Comparison of ENCODE assay signal across 9 mouse cellular contexts in genomic region chr3:95861216-95861615, GRCm38 (mm10). TPM values are rescaled to one million over a fixed set of nuclear protein-coding genes. Genes with fewer than 3 reads are reported as not detected.
A peak's percentile ranks its signal among the peaks of the same experiment; 100 is the strongest.
DNase-seq lines count a peak whose midpoint lies in the region; ATAC-seq and TF ChIP-seq lines count a peak whose summit lies in the region.
"Had no signal": no experiment of that assay in that cellular context is flagged by ENCODE, and none has a peak within 500 bp of the region (broad histone marks: within the 10 kb centered on the region; RNA-seq: fewer than 3 reads in every experiment).

No protein-coding gene starts in this region.

- no peak overlapping the region for H3K27ac ChIP-seq in left cerebral cortex, adult 2 months
- H3K27ac ChIP-seq: limb, embryonic 13.5 days had no signal

- peak; percentile 25 for ATAC-seq in CD4-positive, CD25-positive, alpha-beta regulatory T cell, adult 4 months
- ATAC-seq in Patski, result no peak

- TF ChIP-seq CTCF in left cerebral cortex, adult 2 months (IDR thresholded peaks at IDR 0.05), result peak; percentile 39
- peak; percentile 80 for TF ChIP-seq CTCF in Patski (IDR thresholded peaks at IDR 0.05)

- intact Hi-C loops in left cerebral cortex, adult 2 months (cut with DNase I), result no loop called here
- intact Hi-C loops in left cerebral cortex, postnatal 4 days (cut with DNase I), result no loop called here

- no peaks in the 10 kb centered on the region for H3K27me3 ChIP-seq in Patski
- H3K27me3 ChIP-seq: limb, embryonic 13.5 days had no signal

- H3K4me3 ChIP-seq in left cerebral cortex, adult 2 months, result no peak overlapping the region
- H3K4me3 ChIP-seq: limb, embryonic 13.5 days had no signal

- no peak for DNase-seq in left cerebral cortex, adult 2 months (ENCODE audit: extremely low spot score in 1 of 2, low spot score in 2 of 2)
- no peak for DNase-seq in left cerebral cortex, postnatal 4 days
- DNase-seq in Patski (ENCODE audit: low read depth, low spot score), result no peak
- DNase-seq in natural killer cell, adult 2 months (ENCODE audit: low spot score in 2 of 2), result peak; percentile 13 to 31
- no peak for DNase-seq in urinary bladder, postnatal 10 days (ENCODE audit: low spot score)
- DNase-seq in frontal cortex, adult 2 months (ENCODE audit: extremely low spot score in 1 of 2, low spot score in 1 of 2), result no peak
- DNase-seq: adrenal gland, postnatal 25 days had no signal

- CTCF ChIA-PET in Patski (lab: Charles Lee), result interaction anchor here (0.8 to 1.0 kb wide), 4 partner anchors 10 to 102 kb away, joined by 3 to 8 read pairs (median 3); partner anchors contain the start of gene Mrps21

- in situ Hi-C loops in Patski (cut with MboI; ENCODE audit: low pct_unique_long_range_greater_than_20kb), result no loop called here

- POLR2A ChIA-PET in Patski (lab: Charles Lee), result interaction anchor here (0.7 kb wide), 1 partner anchor 43 kb away, joined by 3 read pairs; no protein-coding TSS in a partner anchor

RNA-seq across cellular contexts. Expression of gene Prpf3, which starts 5.5 kb away (rescaled TPM):
- 10 to 100 TPM; 37.2 to 37.8 TPM for total RNA-seq in left cerebral cortex, adult 2 months (2021)
- 10 to 100 TPM; 34.9 to 41.5 TPM for total RNA-seq in left cerebral cortex, postnatal 4 days (2021)
- polyA plus RNA-seq in CD4-positive, CD25-positive, alpha-beta regulatory T cell, adult 4 months (2017; shearing (Covaris generic)), result 10 to 100 TPM; 49.1 to 56.5 TPM
- 48.9 TPM for polyA plus RNA-seq in Patski (2021)
- 35.9 and 36.2 TPM in 2 replicates for polyA plus RNA-seq in frontal cortex, adult 2 months (2012; rRNA removed)

RNA-seq across cellular contexts. Expression of gene Mrps21, which starts 10.1 kb away (rescaled TPM):
- 100 to 1,000 TPM; 148 to 150 TPM for total RNA-seq in left cerebral cortex, adult 2 months (2021)
- 100 to 1,000 TPM; 126 TPM for total RNA-seq in left cerebral cortex, postnatal 4 days (2021)
- polyA plus RNA-seq in CD4-positive, CD25-positive, alpha-beta regulatory T cell, adult 4 months (2017; shearing (Covaris generic)), result 100 to 1,000 TPM; 296 to 307 TPM
- 354 TPM for polyA plus RNA-seq in Patski (2021)
- polyA plus RNA-seq in frontal cortex, adult 2 months (2012; rRNA removed), result 235 and 288 TPM in 2 replicates

RNA-seq across cellular contexts. Expression of gene Ciart, which starts 20.8 kb away (rescaled TPM):
- 10 to 100 TPM; 15.9 to 23.8 TPM for total RNA-seq in left cerebral cortex, adult 2 months (2021)
- total RNA-seq in left cerebral cortex, postnatal 4 days (2021), result 1 to 10 TPM; 5.6 to 6.9 TPM
- polyA plus RNA-seq in CD4-positive, CD25-positive, alpha-beta regulatory T cell, adult 4 months (2017; shearing (Covaris generic)), result 1 to 10 TPM; 9.1 to 9.7 TPM
- polyA plus RNA-seq in Patski (2021), result 6.8 TPM
- polyA plus RNA-seq in frontal cortex, adult 2 months (2012; rRNA removed), result 37.2 and 42.7 TPM in 2 replicates

RNA-seq across cellular contexts. Expression of gene BC028528, which starts 30.6 kb away (rescaled TPM):
- 1 to 10 TPM; 3.3 to 5.4 TPM for total RNA-seq in left cerebral cortex, adult 2 months (2021)
- 10 to 100 TPM in 1 of 2 experiments, 1 to 10 TPM in 1; 6.8 to 10.8 TPM for total RNA-seq in left cerebral cortex, postnatal 4 days (2021)
- 1 to 10 TPM; 1.0 to 3.3 TPM for polyA plus RNA-seq in CD4-positive, CD25-positive, alpha-beta regulatory T cell, adult 4 months (2017; shearing (Covaris generic))
- 0.67 TPM for polyA plus RNA-seq in Patski (2021)
- 15.0 and 16.2 TPM in 2 replicates for polyA plus RNA-seq in frontal cortex, adult 2 months (2012; rRNA removed)

RNA-seq across cellular contexts. Expression of gene Aph1a, which starts 32.6 kb away (rescaled TPM):
- total RNA-seq in left cerebral cortex, adult 2 months (2021), result 10 to 100 TPM; 68.2 to 72.9 TPM
- total RNA-seq in left cerebral cortex, postnatal 4 days (2021), result 100 to 1,000 TPM in 1 of 2 experiments, 10 to 100 TPM in 1; 91.1 to 101 TPM
- polyA plus RNA-seq in CD4-positive, CD25-positive, alpha-beta regulatory T cell, adult 4 months (2017; shearing (Covaris generic)), result 10 to 100 TPM; 14.8 to 19.9 TPM
- polyA plus RNA-seq in Patski (2021), result 297 TPM
- 70.6 and 75.5 TPM in 2 replicates for polyA plus RNA-seq in frontal cortex, adult 2 months (2012; rRNA removed)

Comparison
In these comparisons a context has a peak if more than half of its experiments do, and no peak if none do; other contexts are left out.
1. DNase-seq: peak in natural killer cell, adult 2 months (2 of 2); none in left cerebral cortex, adult 2 months (0 of 2), left cerebral cortex, postnatal 4 days (single experiment), Patski (single experiment), urinary bladder, postnatal 10 days (single experiment) and frontal cortex, adult 2 months (0 of 2).